Mouse (Mus musculus) stomach, postnatal 0 days (tissue): ENCODE data around the gene Ugt1a1.

Source experiments
- CTCF ChIP-seq: IDR thresholded peaks from 2 replicates; pipeline ENCODE4 v1.5.1; 2016; ENCODE audit warnings: antibody characterized with exemption, low read depth, mild to moderate bottlenecking, moderate library complexity
- EP300 ChIP-seq: optimal IDR thresholded peaks from 2 replicates; pipeline ENCODE3; 2016; ENCODE audit warnings: antibody characterized with exemption

DNA sequence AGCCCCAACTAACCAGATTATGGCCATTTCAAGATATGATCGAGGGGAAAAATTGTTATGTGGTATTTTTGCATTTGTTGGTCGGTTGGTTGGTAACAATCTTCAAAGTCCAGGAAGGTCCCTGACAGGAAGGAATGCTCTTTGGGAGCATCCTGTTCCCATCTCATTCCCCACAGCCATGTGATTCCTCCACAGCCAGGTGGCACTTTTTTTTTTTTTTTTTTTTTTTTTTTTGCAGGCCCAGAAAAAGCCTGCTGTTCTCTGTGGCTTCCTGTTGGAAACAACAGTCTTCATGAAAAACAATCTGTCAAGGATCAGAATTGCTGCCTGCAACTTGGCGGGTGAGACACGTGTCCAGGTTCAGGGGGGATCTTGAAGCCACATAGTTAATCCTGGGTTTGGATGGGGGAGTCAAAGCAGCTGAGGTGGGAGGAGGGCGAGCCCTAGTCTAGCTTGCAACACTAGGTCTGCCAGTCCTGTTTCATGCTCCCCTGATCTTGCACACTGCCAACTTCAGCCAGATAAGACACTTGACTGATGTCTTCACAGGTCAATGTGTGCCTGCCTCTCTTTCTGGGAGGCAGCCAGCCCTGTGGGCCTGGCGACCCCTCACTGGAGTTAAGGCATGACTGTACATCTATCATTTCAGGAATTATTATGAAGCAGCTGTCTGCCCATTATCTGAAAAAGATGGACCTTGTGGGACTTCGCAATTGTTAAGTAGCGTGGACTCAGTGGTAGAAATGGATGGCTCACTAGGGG lies 47.3 kb downstream of the Ugt1a1 start:
- TF ChIP-seq CTCF (no peak), EP300 (no peak)
